Mouse (Mus musculus): ENCODE results near the gene Specc1l. TPM values are rescaled to one million over a fixed set of nuclear protein-coding genes. Genes with fewer than 3 reads are reported as not detected.
A peak's percentile ranks its signal among the peaks of the same experiment; 100 is the strongest.
"Not testable (repeated sequence)": the region's sequence is repeated elsewhere in the genome, so short reads cannot be mapped to it uniquely, and the experiment has no call there.

Gene Specc1l
- total RNA-seq, 2 experiments from 2014 or later, result 36.9 to 49.4 TPM

GRCm38 (mm10) chr10:75341936-75342335 is 130.1 kb downstream of the Specc1l start:
- DNase-seq, result no peak
- intact Hi-C loops (cut with DNase I), result no loop called here

GRCm38 (mm10) chr10:75344563-75344962 is 132.7 kb downstream of the Specc1l start:
- intact Hi-C loops (cut with DNase I); DNase-seq: not testable (repeated sequence)

- peak in 1 of 2 experiments; percentile 51 for DNase-seq
- intact Hi-C loops (cut with DNase I), result no loop called here
Observed at GRCm38 (mm10) chr10:75345265-75345664, 133.4 kb downstream of the Specc1l start.

- intact Hi-C loops (cut with DNase I), result no loop called here
- no peak for DNase-seq
Observed at GRCm38 (mm10) chr10:75350564-75350963, 138.7 kb downstream of the Specc1l start.

GRCm38 (mm10) chr10:75352541-75352940 is 140.7 kb downstream of the Specc1l start:
- intact Hi-C loops (cut with DNase I), result no loop called here

GRCm38 (mm10) chr10:75353838-75354241 is 142.0 kb downstream of the Specc1l start:
- DNase-seq; intact Hi-C loops (cut with DNase I): not testable (repeated sequence)

More at GRCm38 (mm10) chr10:75352541-75352940, 140.7 kb downstream of the Specc1l start:
- DNase-seq, result no peak

GRCm38 (mm10) chr10:75355341-75355740 is 143.5 kb downstream of the Specc1l start:
- intact Hi-C loops (cut with DNase I), result no loop called here
- DNase-seq, result no peak

Other genes starting within 250 kb of the Specc1l start
- 1 to 10 TPM; 1.3 to 1.5 TPM for gene Gnaz, start 244.9 kb upstream of the Specc1l start, total RNA-seq (2021)
- gene Rsph14, start 179.5 kb upstream of the Specc1l start, total RNA-seq (2021), result not detected
- 1 to 10 TPM; 1.6 to 1.8 TPM for gene Rab36, start 175.0 kb upstream of the Specc1l start, total RNA-seq (2021)
- 10 to 100 TPM; 11.1 to 11.7 TPM for gene Bcr, start 151.5 kb upstream of the Specc1l start, total RNA-seq (2021)
- gene Adora2a, start 104.8 kb downstream of the Specc1l start, total RNA-seq (2021), result 10 to 100 TPM; 18.7 to 18.9 TPM
- gene Upb1, start 189.0 kb downstream of the Specc1l start, total RNA-seq (2021), result under 1 TPM; 0.17 to 0.24 TPM

Data from heart, postnatal 10 days (tissue).